In the genomic region with DNA sequence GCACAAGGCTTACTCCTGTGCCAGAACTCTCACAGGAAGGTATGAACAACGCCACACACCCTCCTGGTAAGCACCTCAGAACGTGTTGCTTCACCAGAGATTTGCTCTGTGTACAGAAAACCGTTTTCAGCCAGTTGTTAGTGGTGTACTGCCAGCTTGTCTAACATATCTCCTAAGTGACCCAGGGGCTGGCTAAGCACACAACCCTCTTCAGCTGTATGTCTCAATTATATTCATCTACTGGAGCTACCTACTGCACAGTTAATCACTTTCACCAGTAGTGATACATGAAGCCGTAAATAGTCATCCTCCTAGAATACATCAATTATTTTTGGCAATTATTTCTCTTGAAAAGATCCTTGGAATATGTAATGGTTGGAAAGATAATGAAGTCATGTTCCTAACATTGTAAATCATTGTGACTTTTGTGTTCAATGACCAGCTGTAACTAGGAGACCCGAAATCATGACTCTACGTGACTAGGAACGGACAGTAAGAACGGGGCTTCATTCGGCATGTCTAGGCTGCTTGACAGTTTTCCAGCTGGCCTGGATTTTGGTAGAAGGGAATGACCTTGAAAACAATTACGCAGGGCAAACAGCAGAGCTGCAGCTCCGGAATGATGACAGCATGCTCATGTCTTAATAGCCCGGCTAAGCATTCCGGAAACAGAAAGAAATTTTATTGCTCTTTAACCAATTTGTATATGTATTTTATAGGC, we compare ENCODE assay signal across 10 mouse cellular contexts.
DNase-seq lines count a peak whose midpoint lies in the region; ATAC-seq and TF ChIP-seq lines count a peak whose summit lies in the region.
"Had no signal": no experiment of that assay in that cellular context is flagged by ENCODE, and none has a peak within 500 bp of the region (broad histone marks: within the 10 kb centered on the region; RNA-seq: fewer than 3 reads in every experiment).

No protein-coding gene starts in this region.

- H3K4me1 ChIP-seq in kidney, embryonic 14.5 days (ENCODE audit: control insufficient read depth, insufficient read depth, low read length): no peaks in the 10 kb centered on the region
- peaks cover 5% of the 10 kb centered on the region; the same call in 1 of the 2 replicates for H3K4me1 ChIP-seq in kidney, adult 2 months (ENCODE audit: control insufficient read depth, insufficient read depth, low read length)
- H3K4me1 ChIP-seq in lung, embryonic 16.5 days (replicated peaks; ENCODE audit: control insufficient read depth, insufficient read depth, low read length): peaks cover 7% of the 10 kb centered on the region; the same call in 1 of the 2 replicates
- H3K4me1 ChIP-seq: embryonic facial prominence, embryonic 12.5 days; liver, embryonic 13.5 days had no signal

- TF ChIP-seq POLR2A in kidney, adult 2 months (IDR thresholded peaks at IDR 0.05; ENCODE audit: low read depth, low read length): no peak

- no peak overlapping the region for H3K27ac ChIP-seq in kidney, embryonic 14.5 days (ENCODE audit: low read depth, low read length)
- H3K27ac ChIP-seq in kidney, adult 2 months (ENCODE audit: insufficient read depth, low read depth, low read length): no peak overlapping the region
- peak overlapping the region; percentile 72 for H3K27ac ChIP-seq in lung, embryonic 16.5 days (ENCODE audit: low read length)
- H3K27ac ChIP-seq: embryonic facial prominence, embryonic 12.5 days; liver, embryonic 13.5 days had no signal

- H3K9ac ChIP-seq in kidney, embryonic 14.5 days (ENCODE audit: low read depth, low read length): no peak overlapping the region
- no peak overlapping the region for H3K9ac ChIP-seq in lung, embryonic 16.5 days (ENCODE audit: low read length)
- H3K9ac ChIP-seq: embryonic facial prominence, embryonic 12.5 days; liver, embryonic 13.5 days had no signal

- no peaks in the 10 kb centered on the region for H3K36me3 ChIP-seq in kidney, embryonic 14.5 days (ENCODE audit: control insufficient read depth, insufficient read depth, low read length)
- no peaks in the 10 kb centered on the region for H3K36me3 ChIP-seq in kidney, adult 2 months (ENCODE audit: control insufficient read depth, insufficient read depth, low read length)
- H3K36me3 ChIP-seq in lung, embryonic 16.5 days (ENCODE audit: control insufficient read depth, insufficient read depth, low read length): no peaks in the 10 kb centered on the region
- H3K36me3 ChIP-seq: embryonic facial prominence, embryonic 12.5 days; liver, embryonic 13.5 days had no signal

- no peaks in the 10 kb centered on the region for H3K27me3 ChIP-seq in kidney, embryonic 14.5 days (ENCODE audit: control insufficient read depth, insufficient read depth, low read length)
- no peaks in the 10 kb centered on the region for H3K27me3 ChIP-seq in kidney, adult 2 months (replicated peaks; ENCODE audit: control insufficient read depth, insufficient read depth, low read length)
- no peaks in the 10 kb centered on the region for H3K27me3 ChIP-seq in lung, embryonic 16.5 days (ENCODE audit: control insufficient read depth, insufficient read depth, low read depth, low read length)
- H3K27me3 ChIP-seq: embryonic facial prominence, embryonic 12.5 days; liver, embryonic 13.5 days had no signal

- H3K4me3 ChIP-seq in kidney, embryonic 14.5 days (ENCODE audit: low read length): no peak overlapping the region
- H3K4me3 ChIP-seq in kidney, adult 2 months (ENCODE audit: insufficient read depth, low read depth, low read length): no peak overlapping the region
- no peak overlapping the region for H3K4me3 ChIP-seq in lung, embryonic 16.5 days (ENCODE audit: low read length)
- H3K4me3 ChIP-seq: embryonic facial prominence, embryonic 12.5 days; liver, embryonic 13.5 days had no signal

- WGBS in kidney, embryonic 14.5 days: 61% methylated on average over 13 of the region's 13 CpGs
- WGBS in kidney, adult 2 months: 69% methylated on average over 13 of the region's 13 CpGs
- 55% methylated on average over 13 of the region's 13 CpGs for WGBS in lung, embryonic 16.5 days

- TF ChIP-seq CTCF in kidney, adult 2 months (conservative IDR thresholded peaks at IDR 0.05; ENCODE audit: insufficient read depth, insufficient read length, low read depth, low read length): no peak

- 0 out of 2 replicates have a peak, but pooled peaks have one; percentile 43 for ATAC-seq in kidney, embryonic 14.5 days (ENCODE audit: low FRiP score, low TSS enrichment)
- ATAC-seq in lung, embryonic 16.5 days (ENCODE audit: low read depth): peak; percentile 89
- ATAC-seq in megakaryocyte progenitor cell, adult 5-6 weeks (replicated peaks; ENCODE audit: poor library complexity): no peak
- ATAC-seq in activated CD4-positive, CD25-positive, alpha-beta regulatory T cell, adult 4 months: no peak

- no peaks in the 10 kb centered on the region for H3K9me3 ChIP-seq in kidney, embryonic 14.5 days (ENCODE audit: control insufficient read depth, low read length)
- H3K9me3 ChIP-seq in lung, embryonic 16.5 days (ENCODE audit: control insufficient read depth, low read length): no peaks in the 10 kb centered on the region
- H3K9me3 ChIP-seq: embryonic facial prominence, embryonic 12.5 days; liver, embryonic 13.5 days had no signal

- no peak for DNase-seq in kidney, adult 2 months
- peak; percentile 50 for DNase-seq in adrenal gland, adult 8-10 months
- peak; percentile 13 to 33 for DNase-seq in heart, adult 9 months (ENCODE audit: low spot score in 2 of 2)
- no peak for DNase-seq in frontal cortex, postnatal 25 days (ENCODE audit: low spot score in 2 of 2)
- DNase-seq: liver, embryonic 13.5 days had no signal

- H3K4me2 ChIP-seq in kidney, embryonic 14.5 days (replicated peaks; ENCODE audit: low read depth, low read length): no peak overlapping the region
- no peak overlapping the region for H3K4me2 ChIP-seq in lung, embryonic 16.5 days (ENCODE audit: low read depth, low read length)
- H3K4me2 ChIP-seq: embryonic facial prominence, embryonic 12.5 days; liver, embryonic 13.5 days had no signal

Comparison
In these comparisons a context has a peak if more than half of its experiments do, and no peak if none do; other contexts are left out.
1. ATAC-seq: peak in kidney, embryonic 14.5 days (single experiment) and lung, embryonic 16.5 days (single experiment); none in megakaryocyte progenitor cell, adult 5-6 weeks (single experiment) and activated CD4-positive, CD25-positive, alpha-beta regulatory T cell, adult 4 months (single experiment).
2. DNase-seq: peak in adrenal gland, adult 8-10 months (single experiment) and heart, adult 9 months (2 of 2); none in kidney, adult 2 months (single experiment) and frontal cortex, postnatal 25 days (0 of 2).